Mouse (Mus musculus): ENCODE measurements around the gene Cyth3. TPM values are rescaled to one million over a fixed set of nuclear protein-coding genes. Genes with fewer than 3 reads are reported as not detected.

The Cyth3 gene
- polyA plus RNA-seq, 1 experiment from 2014 or later, result 38.5 TPM

DNA sequence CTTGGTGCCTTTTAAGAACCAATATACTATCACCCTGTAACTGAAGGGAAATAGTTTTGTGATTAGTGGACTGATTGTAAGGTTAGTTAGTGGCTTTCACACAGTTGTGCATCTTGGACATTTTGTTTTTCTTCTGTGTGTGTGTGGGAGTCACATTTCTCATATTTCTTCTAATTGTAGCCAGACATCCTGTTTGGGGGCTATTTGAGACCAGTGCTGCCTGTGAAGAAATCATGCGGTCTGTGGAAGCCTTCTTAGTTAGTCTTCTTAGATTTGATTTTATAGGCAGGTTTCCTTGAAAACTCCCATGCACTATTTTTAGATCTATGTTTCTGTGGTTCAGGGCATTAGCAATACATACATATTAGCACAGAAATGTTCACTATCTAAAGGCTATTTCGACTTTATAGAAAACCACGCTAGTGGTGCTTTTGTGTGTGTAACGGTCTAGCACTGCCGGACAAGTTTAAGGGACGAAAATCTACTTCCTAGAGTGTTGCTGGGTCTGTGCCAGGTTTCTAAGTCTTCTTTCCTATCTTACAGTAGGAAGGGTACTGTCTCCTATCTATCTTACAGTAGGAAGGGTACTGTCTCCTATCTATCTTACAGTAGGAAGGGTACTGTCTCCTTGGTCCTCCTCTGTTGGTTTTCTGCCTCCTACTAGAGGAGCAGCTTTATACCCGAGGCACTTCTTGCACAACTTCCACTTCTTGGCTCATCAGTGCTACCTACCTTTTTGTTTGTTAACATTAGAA lies 16.4 kb downstream of the Cyth3 start:
- WGBS, result 46% methylated on average over 7 of the region's 7 CpGs
- Histone ChIP-seq H3K9ac (replicated peaks; ENCODE audit: low read length) (no peak overlapping the region), H3K4me2 (ENCODE audit: low read depth, low read length) (no peak overlapping the region), H3K27me3 (ENCODE audit: control insufficient read depth, insufficient read depth, low read length) (no peaks in the 10 kb centered on the region), H3K27ac (replicated peaks; ENCODE audit: low read depth, low read length) (peak overlapping the region; percentile 65), H3K36me3 (replicated peaks; ENCODE audit: control insufficient read depth, insufficient read depth, low read depth, low read length) (no peaks in the 10 kb centered on the region), H3K4me3 (ENCODE audit: low read depth, low read length) (no peak overlapping the region), H3K4me1 (ENCODE audit: control insufficient read depth, insufficient read depth, low read length) (peaks cover 10% of the 10 kb centered on the region), H3K9me3 (replicated peaks; ENCODE audit: control insufficient read depth, low read length) (no peaks in the 10 kb centered on the region)
- no peak for ATAC-seq (replicated peaks; ENCODE audit: insufficient number of reproducible peaks, low FRiP score, low TSS enrichment, low read depth)
- peak; percentile 79 for DNase-seq (ENCODE audit: low spot score)

DNA sequence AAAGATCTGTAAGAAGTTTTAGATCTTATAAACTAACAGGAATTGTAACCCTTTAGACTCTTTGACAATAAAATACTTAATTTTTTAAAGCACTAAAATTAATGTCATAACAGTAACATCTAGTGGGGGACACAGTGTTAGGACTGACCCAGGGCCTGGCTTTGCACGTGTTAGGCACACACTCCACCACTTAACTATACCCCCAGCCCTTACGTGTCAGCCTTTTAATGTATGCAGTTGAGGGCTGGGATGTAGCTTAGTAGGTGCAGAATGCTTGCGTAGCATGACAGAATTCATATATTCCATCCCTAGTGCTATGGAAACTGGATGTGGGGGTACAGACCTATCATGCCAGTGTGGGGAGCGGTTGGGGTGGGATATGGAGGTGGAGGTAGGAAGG lies 17.1 kb downstream of the Cyth3 start:
- H3K9ac ChIP-seq (replicated peaks; ENCODE audit: low read length), result no peak overlapping the region
- H3K4me2 ChIP-seq (ENCODE audit: low read depth, low read length), result no peak overlapping the region
- no peak overlapping the region for H3K27ac ChIP-seq (replicated peaks; ENCODE audit: low read depth, low read length)
- no peaks in the 10 kb centered on the region for H3K27me3 ChIP-seq (ENCODE audit: control insufficient read depth, insufficient read depth, low read length)
- peaks cover 8% of the 10 kb centered on the region for H3K4me1 ChIP-seq (ENCODE audit: control insufficient read depth, insufficient read depth, low read length)
- ATAC-seq (replicated peaks; ENCODE audit: insufficient number of reproducible peaks, low FRiP score, low TSS enrichment, low read depth), result no peak
- no peak overlapping the region for H3K4me3 ChIP-seq (ENCODE audit: low read depth, low read length)
- 83% methylated on average over 4 of the region's 4 CpGs for WGBS
- DNase-seq (ENCODE audit: low spot score), result no peak
- no peaks in the 10 kb centered on the region for H3K9me3 ChIP-seq (replicated peaks; ENCODE audit: control insufficient read depth, low read length)
- no peaks in the 10 kb centered on the region for H3K36me3 ChIP-seq (replicated peaks; ENCODE audit: control insufficient read depth, insufficient read depth, low read depth, low read length)

DNA sequence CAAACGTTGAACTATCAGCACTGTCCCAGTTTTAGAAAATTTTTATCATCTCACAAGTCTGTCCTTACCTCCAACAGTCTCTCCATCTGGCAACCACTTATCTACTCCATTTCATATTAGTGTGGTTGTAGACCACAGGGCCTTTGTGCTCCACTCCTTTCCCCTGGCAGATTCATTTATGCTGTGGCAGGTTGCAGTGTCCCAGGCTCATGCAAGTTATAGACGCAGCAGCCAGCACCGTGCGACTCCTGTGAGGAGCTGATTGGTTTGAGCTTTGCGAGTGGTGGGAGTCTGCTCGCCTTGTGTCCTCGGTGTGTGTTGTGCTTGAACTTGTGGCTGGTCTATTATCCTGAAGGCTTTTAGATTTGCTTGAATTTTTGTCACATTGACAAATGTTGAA lies 17.6 kb downstream of the Cyth3 start:
- DNase-seq (ENCODE audit: low spot score), result no peak
- no peak overlapping the region for H3K4me2 ChIP-seq (ENCODE audit: low read depth, low read length)
- H3K4me3 ChIP-seq (ENCODE audit: low read depth, low read length), result no peak overlapping the region
- WGBS, result 78% methylated on average over 7 of the region's 7 CpGs
- H3K9ac ChIP-seq (replicated peaks; ENCODE audit: low read length), result no peak overlapping the region
- no peaks in the 10 kb centered on the region for H3K9me3 ChIP-seq (replicated peaks; ENCODE audit: control insufficient read depth, low read length)
- H3K27me3 ChIP-seq (ENCODE audit: control insufficient read depth, insufficient read depth, low read length), result no peaks in the 10 kb centered on the region
- peaks cover 4% of the 10 kb centered on the region for H3K4me1 ChIP-seq (ENCODE audit: control insufficient read depth, insufficient read depth, low read length)
- no peak overlapping the region for H3K27ac ChIP-seq (replicated peaks; ENCODE audit: low read depth, low read length)
- no peak for ATAC-seq (replicated peaks; ENCODE audit: insufficient number of reproducible peaks, low FRiP score, low TSS enrichment, low read depth)
- no peaks in the 10 kb centered on the region for H3K36me3 ChIP-seq (replicated peaks; ENCODE audit: control insufficient read depth, insufficient read depth, low read depth, low read length)

DNA sequence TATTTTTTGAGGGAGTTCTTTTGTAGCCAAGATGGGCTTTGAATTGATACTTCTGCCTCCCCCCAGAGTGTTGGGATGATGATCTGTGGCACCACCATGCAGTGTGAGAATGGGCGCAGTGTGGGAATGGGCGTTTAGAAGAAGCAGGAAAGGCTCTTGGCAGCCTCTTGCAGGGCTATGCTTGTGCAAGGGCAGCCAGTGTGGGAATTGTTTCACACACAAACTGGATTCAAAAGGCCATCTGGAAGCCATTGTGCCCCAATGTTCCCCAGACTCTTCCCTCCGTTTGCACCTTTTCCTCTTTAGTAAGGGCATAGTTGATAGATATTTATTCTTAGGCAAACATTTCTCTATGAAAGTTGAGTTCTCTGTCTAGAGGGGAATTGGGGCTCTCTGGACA lies 19.3 kb downstream of the Cyth3 start:
- Histone ChIP-seq H3K9ac (replicated peaks; ENCODE audit: low read length) (no peak overlapping the region), H3K27ac (replicated peaks; ENCODE audit: low read depth, low read length) (no peak overlapping the region), H3K27me3 (ENCODE audit: control insufficient read depth, insufficient read depth, low read length) (no peaks in the 10 kb centered on the region), H3K4me2 (ENCODE audit: low read depth, low read length) (no peak overlapping the region), H3K36me3 (replicated peaks; ENCODE audit: control insufficient read depth, insufficient read depth, low read depth, low read length) (no peaks in the 10 kb centered on the region), H3K4me3 (ENCODE audit: low read depth, low read length) (no peak overlapping the region), H3K4me1 (ENCODE audit: control insufficient read depth, insufficient read depth, low read length) (peaks cover 2% of the 10 kb centered on the region; the same call in 1 of the 2 replicates), H3K9me3 (replicated peaks; ENCODE audit: control insufficient read depth, low read length) (no peaks in the 10 kb centered on the region)
- WGBS, result 40% methylated on average over 3 of the region's 3 CpGs
- DNase-seq (ENCODE audit: low spot score) (peak; percentile 50), ATAC-seq (replicated peaks; ENCODE audit: insufficient number of reproducible peaks, low FRiP score, low TSS enrichment, low read depth) (no peak)

DNA sequence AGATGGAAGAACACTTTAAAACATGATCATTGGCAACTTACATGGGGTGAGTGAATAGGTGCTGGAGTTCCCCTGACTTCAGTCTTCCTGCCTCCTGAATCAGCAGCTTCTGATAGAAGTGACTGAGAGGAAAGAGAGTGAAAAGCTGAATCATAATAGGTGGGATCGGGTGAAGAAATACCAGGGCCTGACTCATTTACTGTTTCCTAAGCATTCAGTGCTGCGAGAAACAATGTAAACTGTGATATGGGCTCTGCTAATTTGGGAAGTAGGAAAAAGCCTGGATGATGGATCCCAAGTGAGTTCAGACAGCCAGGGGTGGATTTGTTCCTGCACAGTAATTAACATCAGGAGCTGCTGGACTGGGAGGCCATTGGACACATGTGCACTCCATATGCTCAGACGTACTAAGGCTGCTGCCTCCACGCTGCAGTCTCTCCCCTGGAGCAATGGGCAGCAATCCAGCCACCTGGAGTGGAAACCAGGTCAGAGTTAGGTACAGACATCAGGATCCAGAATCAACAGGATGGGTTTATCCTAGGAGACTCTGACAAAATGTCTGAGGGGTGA lies 20.1 kb downstream of the Cyth3 start:
- H3K4me2 ChIP-seq (ENCODE audit: low read depth, low read length), result no peak overlapping the region
- H3K36me3 ChIP-seq (replicated peaks; ENCODE audit: control insufficient read depth, insufficient read depth, low read depth, low read length), result no peaks in the 10 kb centered on the region
- no peaks in the 10 kb centered on the region for H3K27me3 ChIP-seq (ENCODE audit: control insufficient read depth, insufficient read depth, low read length)
- H3K9ac ChIP-seq (replicated peaks; ENCODE audit: low read length), result no peak overlapping the region
- H3K4me1 ChIP-seq (ENCODE audit: control insufficient read depth, insufficient read depth, low read length), result peaks cover 2% of the 10 kb centered on the region; the same call in 1 of the 2 replicates
- no peak overlapping the region for H3K4me3 ChIP-seq (ENCODE audit: low read depth, low read length)
- peak overlapping the region; percentile 5; the same call in 1 of the 2 replicates for H3K27ac ChIP-seq (replicated peaks; ENCODE audit: low read depth, low read length)
- peak; percentile 71; the same call in 1 of the 2 replicates for ATAC-seq (replicated peaks; ENCODE audit: insufficient number of reproducible peaks, low FRiP score, low TSS enrichment, low read depth)
- WGBS, result 28% methylated on average over 4 of the region's 4 CpGs
- peak; percentile 81 for DNase-seq (ENCODE audit: low spot score)
- no peaks in the 10 kb centered on the region for H3K9me3 ChIP-seq (replicated peaks; ENCODE audit: control insufficient read depth, low read length)

DNA sequence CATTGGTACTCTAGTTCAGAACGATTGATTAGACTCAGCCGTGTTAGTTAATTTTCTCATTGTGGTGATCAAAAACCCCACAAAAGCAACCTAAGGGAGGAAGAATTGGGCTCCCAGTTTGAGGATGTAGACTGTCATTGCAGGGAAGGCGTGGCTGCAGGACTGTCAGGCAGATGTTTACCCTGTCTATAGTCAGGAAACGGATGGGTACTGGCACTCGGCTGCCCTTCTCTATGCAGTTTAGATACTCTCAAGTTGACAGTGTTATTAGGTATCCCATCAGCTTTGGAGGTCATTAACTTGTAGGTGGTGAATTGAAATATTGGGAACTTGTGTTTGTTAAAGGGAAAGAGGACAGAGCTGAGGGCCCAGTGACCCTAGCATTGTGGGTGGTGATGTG lies 23.7 kb downstream of the Cyth3 start:
- Histone ChIP-seq H3K9ac (replicated peaks; ENCODE audit: low read length) (no peak overlapping the region), H3K27me3 (ENCODE audit: control insufficient read depth, insufficient read depth, low read length) (no peaks in the 10 kb centered on the region), H3K36me3 (replicated peaks; ENCODE audit: control insufficient read depth, insufficient read depth, low read depth, low read length) (no peaks in the 10 kb centered on the region), H3K4me3 (ENCODE audit: low read depth, low read length) (no peak overlapping the region), H3K4me1 (ENCODE audit: control insufficient read depth, insufficient read depth, low read length) (peaks cover 2% of the 10 kb centered on the region; the same call in 1 of the 2 replicates), H3K27ac (replicated peaks; ENCODE audit: low read depth, low read length) (no peak overlapping the region), H3K9me3 (replicated peaks; ENCODE audit: control insufficient read depth, low read length) (no peaks in the 10 kb centered on the region), H3K4me2 (ENCODE audit: low read depth, low read length) (no peak overlapping the region)
- DNase-seq (ENCODE audit: low spot score) (no peak), ATAC-seq (replicated peaks; ENCODE audit: insufficient number of reproducible peaks, low FRiP score, low TSS enrichment, low read depth) (no peak)
- 82% methylated on average over 5 of the region's 5 CpGs for WGBS

DNA sequence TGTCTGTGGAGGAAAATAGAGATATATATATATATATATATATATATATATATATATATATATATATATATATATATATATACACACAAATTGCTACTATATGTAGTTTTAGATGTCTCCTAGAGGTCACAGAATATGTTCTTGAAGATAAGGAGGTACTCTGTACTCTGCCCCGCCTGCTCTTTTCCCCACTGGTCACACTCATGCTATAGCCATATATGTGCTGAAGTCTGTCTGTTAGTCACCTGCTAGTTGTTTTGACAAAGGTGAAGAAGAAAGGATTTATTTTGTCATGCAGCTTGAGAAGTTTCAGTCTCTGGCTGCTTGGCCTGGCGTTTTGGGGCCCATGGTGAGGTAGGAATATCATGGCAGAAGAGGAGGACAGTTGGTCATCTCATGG lies 25.2 kb downstream of the Cyth3 start:
- DNase-seq (ENCODE audit: low spot score) (no peak), ATAC-seq (replicated peaks; ENCODE audit: insufficient number of reproducible peaks, low FRiP score, low TSS enrichment, low read depth) (no peak)
- 81% methylated on average over 2 of the region's 2 CpGs for WGBS
- no peaks in the 10 kb centered on the region for H3K9me3 ChIP-seq (replicated peaks; ENCODE audit: control insufficient read depth, low read length)
- no peaks in the 10 kb centered on the region for H3K4me1 ChIP-seq (ENCODE audit: control insufficient read depth, insufficient read depth, low read length)
- no peak overlapping the region for H3K4me3 ChIP-seq (ENCODE audit: low read depth, low read length)
- no peaks in the 10 kb centered on the region for H3K27me3 ChIP-seq (ENCODE audit: control insufficient read depth, insufficient read depth, low read length)
- H3K27ac ChIP-seq (replicated peaks; ENCODE audit: low read depth, low read length), result no peak overlapping the region
- H3K4me2 ChIP-seq (ENCODE audit: low read depth, low read length), result no peak overlapping the region
- no peaks in the 10 kb centered on the region for H3K36me3 ChIP-seq (replicated peaks; ENCODE audit: control insufficient read depth, insufficient read depth, low read depth, low read length)
- H3K9ac ChIP-seq (replicated peaks; ENCODE audit: low read length), result no peak overlapping the region

DNA sequence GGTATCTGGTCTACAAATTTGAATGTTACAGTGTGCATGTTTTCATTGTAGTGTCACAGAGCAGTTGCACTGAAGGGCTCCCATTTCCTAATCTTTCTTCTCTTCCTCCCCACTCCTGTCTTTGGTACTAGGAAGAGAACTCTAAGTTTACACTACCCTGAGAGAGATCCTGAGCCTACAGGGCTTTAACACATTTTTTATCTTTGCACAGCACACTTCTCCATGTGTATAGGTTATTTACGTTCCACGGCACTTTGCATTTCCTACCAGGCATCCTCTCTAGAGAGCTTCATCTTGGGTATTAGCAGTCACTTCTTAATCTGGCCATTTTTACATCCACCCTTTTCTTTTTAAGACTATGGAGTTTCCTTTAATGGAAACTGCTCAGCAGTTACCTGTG lies 25.8 kb downstream of the Cyth3 start:
- no peak for DNase-seq (ENCODE audit: low spot score)
- Histone ChIP-seq H3K9me3 (replicated peaks; ENCODE audit: control insufficient read depth, low read length) (no peaks in the 10 kb centered on the region), H3K9ac (replicated peaks; ENCODE audit: low read length) (no peak overlapping the region), H3K4me3 (ENCODE audit: low read depth, low read length) (no peak overlapping the region), H3K27ac (replicated peaks; ENCODE audit: low read depth, low read length) (no peak overlapping the region), H3K36me3 (replicated peaks; ENCODE audit: control insufficient read depth, insufficient read depth, low read depth, low read length) (no peaks in the 10 kb centered on the region), H3K27me3 (ENCODE audit: control insufficient read depth, insufficient read depth, low read length) (no peaks in the 10 kb centered on the region), H3K4me2 (ENCODE audit: low read depth, low read length) (no peak overlapping the region), H3K4me1 (ENCODE audit: control insufficient read depth, insufficient read depth, low read length) (no peaks in the 10 kb centered on the region)
- WGBS, result 83% methylated on average over 2 of the region's 2 CpGs
- ATAC-seq (replicated peaks; ENCODE audit: insufficient number of reproducible peaks, low FRiP score, low TSS enrichment, low read depth), result no peak

Data from embryonic facial prominence, embryonic 11.5 days (tissue).